Mouse (Mus musculus): Measurements from ENCODE around the gene Col19a1. TPM values are rescaled to one million over a fixed set of nuclear protein-coding genes. Genes with fewer than 3 reads are reported as not detected.

Col19a1 gene
- total RNA-seq, 2 experiments from 2014 or later: 0.06 to 0.10 TPM

DNA sequence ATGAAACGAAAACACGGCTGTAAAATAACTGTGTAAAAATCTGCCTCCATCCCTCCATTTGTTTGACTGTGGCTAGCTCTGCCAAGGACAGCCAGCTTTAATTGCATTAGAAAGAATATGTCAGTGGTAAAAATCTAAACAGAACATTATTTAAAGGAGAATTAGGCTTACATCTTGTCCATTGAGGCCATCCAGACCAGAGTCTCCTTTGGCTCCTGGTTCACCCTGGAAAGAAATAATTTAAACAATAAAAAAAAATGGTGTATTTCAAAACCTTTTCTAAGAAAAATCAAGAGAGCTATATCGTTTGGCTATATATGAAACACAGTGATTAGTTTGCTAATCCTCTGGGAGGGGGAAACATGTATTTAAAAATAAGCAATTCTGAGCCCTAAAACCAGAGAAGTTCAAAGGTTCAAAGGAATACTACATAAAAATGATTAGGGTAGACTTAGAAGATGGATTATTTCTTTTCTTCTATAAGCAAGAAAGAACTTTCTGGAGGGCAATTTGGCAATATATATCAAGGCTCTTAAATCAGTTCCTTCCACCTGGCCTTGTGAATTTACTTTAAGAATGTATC lies 125.9 kb downstream of the Col19a1 start:
- DNase-seq (ENCODE audit: low spot score in 2 of 2): no peak

GRCm38 (mm10) chr1:24458015-24458414 lies 129.3 kb downstream of the Col19a1 start:
- no peak for DNase-seq (ENCODE audit: low spot score in 2 of 2)

GRCm38 (mm10) chr1:24452572-24453269 lies 134.6 kb downstream of the Col19a1 start:
- DNase-seq (ENCODE audit: low spot score in 2 of 2): no peak

DNA sequence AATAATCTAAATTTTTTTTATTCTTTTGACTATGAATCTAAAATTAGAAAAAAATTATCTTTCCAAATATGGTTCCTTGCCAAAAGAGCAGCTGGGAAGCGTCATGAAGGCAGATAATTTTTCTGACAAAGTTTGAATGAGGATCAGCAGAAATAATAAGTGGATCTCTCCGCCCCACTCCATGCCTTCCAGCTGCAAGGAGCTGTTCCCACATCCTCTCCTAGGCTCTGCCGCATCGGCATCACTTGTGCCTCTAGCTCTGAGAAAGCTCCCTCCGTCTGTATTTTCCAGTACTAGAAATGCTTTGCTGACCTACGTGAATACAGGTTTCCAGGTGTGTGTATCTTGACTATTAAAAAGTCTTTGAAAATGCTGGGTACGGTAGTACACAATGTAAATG lies 135.1 kb downstream of the Col19a1 start:
- DNase-seq (ENCODE audit: low spot score in 2 of 2): no peak

- DNase-seq (ENCODE audit: low spot score in 2 of 2): no peak
Observed at GRCm38 (mm10) chr1:24437425-24437824, 149.8 kb downstream of the Col19a1 start.

DNA sequence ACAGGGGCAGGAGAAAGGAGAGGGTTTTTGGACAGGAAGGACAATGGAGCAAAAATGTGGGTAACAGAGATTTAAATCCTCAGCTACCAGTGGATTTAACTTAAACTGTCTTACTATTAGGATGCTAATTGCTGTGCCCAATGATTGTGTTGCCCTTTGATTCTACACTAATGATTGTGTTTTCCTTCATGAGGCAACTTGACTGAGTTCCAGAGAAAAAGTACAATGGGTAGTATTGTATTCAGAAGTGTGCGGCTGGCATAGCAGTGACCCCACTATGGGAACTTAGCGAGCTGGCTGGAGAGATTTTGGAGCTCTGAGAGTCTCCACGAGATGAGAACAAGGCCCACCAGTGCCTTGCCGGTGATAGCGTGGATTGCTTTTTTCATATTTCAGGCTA lies 159.0 kb downstream of the Col19a1 start:
- no peak for DNase-seq (ENCODE audit: low spot score in 2 of 2)

GRCm38 (mm10) chr1:24378125-24378821 lies 209.0 kb downstream of the Col19a1 start:
- peak in 1 of 2 experiments; percentile 25 for DNase-seq (ENCODE audit: low spot score in 2 of 2)

GRCm38 (mm10) chr1:24374902-24375301 lies 212.4 kb downstream of the Col19a1 start:
- DNase-seq (ENCODE audit: low spot score in 2 of 2): peak in 1 of 2 experiments; percentile 8

DNA sequence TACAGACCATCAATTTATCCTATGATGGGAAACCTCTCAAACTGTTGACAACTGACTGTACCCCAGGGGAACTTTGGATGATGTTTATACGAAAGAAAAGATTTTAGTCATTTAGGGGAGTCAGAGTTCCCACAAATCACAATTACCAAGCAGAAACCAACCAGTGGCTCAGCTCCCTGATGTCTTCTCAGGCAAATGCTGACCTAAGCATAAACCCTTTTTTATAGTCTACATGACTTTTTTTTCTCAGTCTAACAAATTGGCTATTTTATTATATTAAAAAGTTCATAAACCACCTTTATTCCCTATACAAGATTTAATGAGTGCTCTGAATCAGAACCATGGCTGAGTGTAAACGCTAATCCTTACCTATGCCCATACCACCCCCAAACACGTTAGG lies 213.6 kb downstream of the Col19a1 start:
- DNase-seq (ENCODE audit: low spot score in 2 of 2): no peak

DNA sequence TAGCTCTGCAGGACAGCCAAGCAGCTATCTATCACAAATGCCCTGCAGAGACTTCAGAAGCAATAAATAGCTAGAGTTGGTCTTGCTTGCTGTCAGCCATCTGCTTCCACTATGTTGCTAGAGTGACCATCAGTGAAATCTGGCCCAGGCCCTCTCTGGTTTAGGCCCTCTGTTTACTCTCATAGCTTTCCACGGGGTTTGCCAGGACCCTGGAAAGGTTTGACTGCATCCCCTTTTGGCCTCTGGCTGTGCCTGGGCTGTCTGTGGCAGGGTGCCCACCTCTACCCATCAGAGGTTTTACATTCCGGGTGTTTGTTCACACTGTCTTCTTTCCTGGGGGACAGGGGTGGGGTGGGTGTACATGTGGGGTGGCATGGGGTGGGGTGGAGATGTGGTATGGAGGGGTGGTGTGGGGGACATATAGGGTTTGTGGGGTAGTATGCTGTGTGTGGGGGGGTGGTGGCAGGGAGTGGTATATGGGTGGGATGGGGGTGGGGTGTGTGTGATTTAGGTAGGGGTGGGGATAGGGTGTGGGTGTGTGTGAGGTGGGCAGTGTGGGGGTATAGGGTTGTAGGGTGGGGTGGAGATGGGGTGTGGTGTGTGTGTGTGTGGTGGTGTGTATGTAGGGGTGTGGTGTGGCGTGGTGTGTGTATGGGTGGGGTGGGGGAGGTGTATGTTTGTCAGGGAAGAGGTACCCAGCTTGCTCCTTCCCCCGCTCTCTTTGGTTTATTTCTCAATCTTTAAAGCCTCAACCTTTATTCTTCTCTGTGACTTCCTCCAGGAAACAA lies 214.6 kb downstream of the Col19a1 start:
- no peak for DNase-seq (ENCODE audit: low spot score in 2 of 2)

GRCm38 (mm10) chr1:24367570-24368517 lies 219.4 kb downstream of the Col19a1 start:
- DNase-seq (ENCODE audit: low spot score in 2 of 2): peak in 1 of 2 experiments; percentile 38

DNA sequence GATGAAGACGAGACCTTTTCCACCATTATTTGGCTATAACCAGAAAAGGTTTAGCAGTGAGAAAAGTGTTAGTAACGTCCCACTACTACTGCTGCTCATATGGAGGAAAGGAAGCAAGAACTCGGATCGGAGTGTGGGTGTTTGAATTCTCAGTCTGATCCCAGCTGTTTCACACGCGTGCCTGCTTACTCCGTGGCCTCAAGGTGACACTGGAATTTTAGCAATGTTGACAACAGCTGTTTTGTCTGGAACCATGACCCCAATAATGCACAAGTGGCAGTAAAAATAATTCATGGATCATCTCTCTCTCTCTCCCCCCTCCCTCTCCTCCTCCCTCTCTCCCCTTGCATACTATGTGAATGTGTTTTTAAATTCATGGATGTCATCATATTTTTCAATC lies 222.5 kb downstream of the Col19a1 start:
- DNase-seq (ENCODE audit: low spot score in 2 of 2): no peak

GRCm38 (mm10) chr1:24361990-24362635 lies 225.2 kb downstream of the Col19a1 start:
- no peak for DNase-seq (ENCODE audit: low spot score in 2 of 2)

DNA sequence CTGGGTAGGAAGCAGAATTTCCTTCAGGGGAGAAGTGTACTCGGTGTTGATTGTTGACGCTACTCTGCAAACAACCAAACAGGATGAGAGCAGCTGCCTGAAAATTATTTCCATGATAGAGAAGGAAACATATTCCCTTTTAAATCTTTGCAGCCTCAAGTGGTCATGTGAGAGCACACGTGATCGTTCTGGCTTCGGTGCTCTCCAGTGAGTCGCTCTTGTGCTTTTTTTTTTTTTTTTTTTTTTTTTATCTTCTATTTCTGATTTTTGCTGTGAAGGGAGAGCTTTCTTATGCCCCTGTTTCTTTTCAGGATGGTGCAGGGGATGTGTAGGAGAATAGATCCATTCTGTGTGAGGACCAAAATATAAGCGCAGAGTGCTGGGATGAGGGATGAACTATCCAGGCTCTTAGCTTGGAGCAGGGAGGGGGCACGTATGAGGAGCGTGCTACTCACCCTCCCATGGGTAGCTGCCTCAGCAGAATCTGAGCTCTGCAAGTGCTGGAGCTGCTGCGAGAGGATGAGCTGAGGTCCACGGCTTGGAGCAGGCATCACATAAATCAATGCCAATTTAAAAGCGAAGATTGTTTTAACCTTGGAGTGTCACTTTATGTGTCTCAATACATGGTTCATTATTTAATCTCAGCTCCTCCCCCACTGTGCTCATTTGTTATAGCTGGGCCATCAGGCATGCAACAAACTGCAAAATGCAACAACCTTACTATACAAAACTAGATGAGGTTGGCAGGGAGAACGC lies 237.6 kb downstream of the Col19a1 start:
- DNase-seq (ENCODE audit: low spot score in 2 of 2): no peak

- DNase-seq (ENCODE audit: low spot score in 2 of 2): no peak
Observed at GRCm38 (mm10) chr1:24347621-24348160, 239.6 kb downstream of the Col19a1 start.

DNA sequence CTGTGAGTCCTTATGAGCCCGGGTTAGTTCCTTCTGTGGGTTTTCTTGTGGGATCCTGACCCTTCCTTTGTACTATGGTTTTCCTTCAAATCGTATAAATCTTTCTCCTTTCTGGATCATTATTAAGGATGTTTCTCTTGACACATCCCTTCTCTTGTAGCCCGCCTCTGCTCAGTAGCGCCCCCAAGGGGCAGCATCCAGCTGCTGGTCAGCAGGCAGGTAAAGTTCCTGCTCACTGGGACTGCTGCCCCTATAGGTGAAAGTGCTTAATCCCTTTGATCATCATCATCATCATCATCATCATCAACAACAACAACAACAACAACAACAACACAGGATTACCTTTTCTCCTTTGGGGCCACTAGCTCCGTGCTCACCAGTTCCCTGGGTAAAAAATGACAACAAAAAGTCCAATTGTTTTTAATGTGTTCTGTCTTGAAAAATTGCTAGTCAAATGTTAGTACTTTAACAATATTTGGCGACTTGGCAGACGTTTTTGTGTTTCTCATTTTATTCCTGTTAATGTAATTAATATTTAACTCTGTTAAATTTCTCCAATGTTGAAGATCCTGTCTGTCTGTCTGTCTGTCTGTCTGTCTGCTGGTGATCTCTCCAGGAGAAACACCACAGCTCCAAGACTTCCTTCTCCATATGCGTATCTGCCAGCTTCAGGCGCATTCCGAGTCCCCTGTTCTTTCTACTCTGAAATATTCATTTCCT lies 249.6 kb downstream of the Col19a1 start:
- DNase-seq (ENCODE audit: low spot score in 2 of 2): no peak

DNA sequence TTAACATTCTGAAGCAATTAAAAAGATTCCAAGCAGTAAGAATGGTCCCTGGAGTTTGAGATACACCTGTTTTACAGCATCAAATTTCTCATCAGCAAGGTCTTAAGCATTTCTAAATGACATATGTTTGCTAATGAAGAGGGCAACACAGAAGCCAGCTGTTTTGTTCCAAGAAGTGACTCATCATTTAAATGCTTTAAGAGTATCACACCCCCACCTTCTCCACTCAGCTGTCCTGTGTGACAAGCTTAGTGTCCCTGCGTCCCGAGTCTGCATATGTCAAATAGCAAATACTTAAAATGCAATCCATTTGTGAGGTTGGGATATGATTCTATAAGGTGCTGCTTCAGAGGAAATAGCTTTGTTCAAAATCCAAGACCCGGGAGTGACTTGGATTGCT lies 251.2 kb downstream of the Col19a1 start:
- DNase-seq (ENCODE audit: low spot score in 2 of 2): no peak

- DNase-seq (ENCODE audit: low spot score in 2 of 2): no peak
Observed at GRCm38 (mm10) chr1:24316961-24317589, 270.2 kb downstream of the Col19a1 start.

All from adrenal gland, adult 18-20 months (tissue).